Mouse (Mus musculus) c-Kit-negative CD71-positive TER-119-positive erythroid progenitor cells, embryonic 14.5 days (primary cell): ENCODE data around the gene Ranbp9.

ENCODE experiments used
- DNase-seq: peaks from one replicate; pipeline ENCODE4 v3.0.0-alpha.2; 2013; ENCODE audit warnings: low read depth, low spot score

Ranbp9 gene

GRCm38 (mm10) chr13:43364985-43365824 is 115.9 kb downstream of the Ranbp9 start, which contains the start of gene Sirt5:
Gene Sirt5, plus strand, starts transcription at chr13:43365496.
- DNase-seq: peak; percentile 21

DNA sequence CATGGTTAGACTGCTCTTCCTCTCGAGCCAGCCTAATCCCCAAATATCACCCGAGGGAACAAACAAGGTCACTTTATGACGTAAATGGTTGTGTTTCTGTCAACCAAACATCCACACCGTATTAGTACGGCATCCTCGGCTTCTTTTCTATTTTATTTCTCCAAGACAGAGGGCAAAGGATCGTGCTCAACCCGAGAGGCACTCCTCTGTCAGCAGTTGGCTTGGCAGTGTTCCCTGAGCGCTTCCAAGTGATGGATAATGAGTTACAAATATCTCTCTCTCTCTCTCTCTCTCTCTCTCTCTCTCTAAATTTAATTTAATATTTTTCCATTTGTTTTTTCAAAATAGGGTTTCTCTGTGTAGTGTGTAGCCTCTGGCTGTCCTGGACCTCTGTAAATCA is 118.7 kb downstream of the Ranbp9 start:
- DNase-seq: no peak

- no peak for DNase-seq
Observed at GRCm38 (mm10) chr13:43360534-43360933, 120.5 kb downstream of the Ranbp9 start.

DNA sequence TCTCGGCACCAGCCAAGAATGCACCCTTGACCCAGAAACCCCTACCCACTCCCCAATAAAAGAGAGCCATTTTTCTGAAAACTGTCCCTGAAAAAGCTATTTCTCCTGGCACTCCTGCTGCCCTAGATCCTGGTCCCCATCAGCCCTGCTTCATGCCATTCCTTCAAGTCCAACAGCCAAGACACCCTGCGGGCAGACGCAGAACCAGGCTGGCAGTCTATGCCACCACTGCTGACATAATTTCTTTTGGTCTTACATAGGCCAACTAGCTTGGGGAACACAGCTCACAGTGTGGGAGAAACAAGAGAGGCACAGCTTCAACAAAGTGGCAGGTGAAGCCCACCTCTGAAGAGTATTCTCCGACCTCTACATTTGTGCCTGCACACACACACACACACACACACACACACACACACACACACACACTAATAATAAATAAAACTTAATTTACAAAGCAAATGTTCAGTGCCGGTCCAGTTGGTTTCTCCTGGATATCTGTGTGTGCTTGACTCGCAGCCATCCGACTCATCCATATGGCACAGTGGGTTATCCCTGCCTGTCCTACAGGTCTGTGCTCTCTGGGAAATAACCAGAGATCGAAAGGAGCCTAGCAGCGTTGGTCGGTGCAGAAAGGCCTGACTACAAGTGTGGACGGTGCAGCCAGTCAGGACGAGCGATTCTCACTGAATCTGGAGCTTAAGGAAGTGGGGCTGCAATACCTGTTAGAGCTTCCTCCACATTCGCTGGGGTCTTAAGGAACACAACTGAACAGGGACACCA is 124.5 kb downstream of the Ranbp9 start:
- no peak for DNase-seq

DNA sequence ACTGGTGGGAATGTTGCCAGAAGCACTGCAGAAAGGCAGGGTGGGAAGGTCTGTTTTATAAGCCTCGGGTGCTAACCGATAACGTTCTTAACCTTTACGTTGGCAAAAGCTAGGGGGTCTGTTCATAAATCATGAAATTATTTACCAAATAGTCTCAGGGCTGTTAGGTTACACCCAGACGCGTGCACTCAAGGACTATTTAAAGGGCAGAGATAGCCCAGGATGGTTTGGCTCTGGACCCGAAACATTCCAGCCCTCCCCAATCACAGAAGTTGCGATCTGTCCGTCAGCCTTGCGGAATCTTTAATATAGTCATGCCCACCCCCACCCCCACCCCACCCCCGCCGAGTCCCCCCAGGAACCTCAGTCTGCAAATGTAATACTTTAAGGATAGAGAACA is 126.7 kb downstream of the Ranbp9 start:
- DNase-seq: no peak

DNA sequence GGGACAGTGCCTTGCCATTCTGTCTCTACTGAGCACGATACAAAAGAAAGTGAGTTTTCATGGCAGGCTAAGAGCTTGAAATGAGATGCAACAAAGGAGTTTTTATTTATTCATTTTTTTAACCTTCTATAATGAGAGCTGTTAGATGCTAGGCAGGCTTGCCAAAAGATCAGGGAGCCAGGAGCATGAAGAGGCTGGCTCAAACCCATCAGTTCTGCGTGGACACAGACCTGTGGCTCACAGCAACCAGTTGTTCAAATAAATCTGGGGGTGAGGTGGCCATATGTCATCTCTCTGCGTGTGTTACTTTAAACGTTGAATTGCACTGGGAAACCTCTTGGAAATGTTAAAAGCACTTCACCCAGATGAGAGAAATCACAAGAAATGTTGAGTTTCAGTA is 127.7 kb downstream of the Ranbp9 start:
- no peak for DNase-seq
